Mouse (Mus musculus) heart, embryonic 15.5 days (tissue): ENCODE data around the gene Eif2b3. TPM values are rescaled to one million over a fixed set of nuclear protein-coding genes. Genes with fewer than 3 reads are reported as not detected.

Experiments
- ATAC-seq: fragments of 200-750 bp; cut with Nextera tagmentation; replicated peaks from 2 replicates; pipeline ENCODE4 v1.8.0; 2017; ENCODE audit warnings: low read depth, moderate TSS enrichment; ENCODE audit not compliant: insufficient number of reproducible peaks, insufficient read depth, low FRiP score
- H3K27ac ChIP-seq: fragments of 300-500 bp; sonication (generic); 2 replicates; pipeline ENCODE4 v1.5.1; 2015; ENCODE audit warnings: mild to moderate bottlenecking, inconsistent platforms
- H3K27me3 ChIP-seq: fragments of 300-500 bp; sonication (generic); 2 replicates; pipeline ENCODE4 v1.6.1; 2015; ENCODE audit warnings: inconsistent platforms
- H3K36me3 ChIP-seq: fragments of 300-500 bp; sonication (generic); 2 replicates; pipeline ENCODE4 v1.6.1; 2015; ENCODE audit warnings: mild to moderate bottlenecking, inconsistent platforms
- H3K4me1 ChIP-seq: fragments of 300-500 bp; sonication (generic); replicated peaks from 2 replicates; pipeline ENCODE4 v1.6.1; 2015; ENCODE audit warnings: inconsistent platforms
- H3K4me2 ChIP-seq: fragments of 300-500 bp; sonication (generic); 2 replicates; pipeline ENCODE4 v1.6.1; 2015; ENCODE audit warnings: inconsistent platforms, mild to moderate bottlenecking, moderate library complexity
- H3K4me3 ChIP-seq: fragments of 300-500 bp; sonication (generic); 2 replicates; pipeline ENCODE4 v1.5.1; 2015; ENCODE audit warnings: mild to moderate bottlenecking, inconsistent platforms
- H3K9ac ChIP-seq: fragments of 300-500 bp; sonication (generic); 2 replicates; pipeline ENCODE4 v1.6.1; 2015; ENCODE audit warnings: mild to moderate bottlenecking, inconsistent platforms
- H3K9me3 ChIP-seq: fragments of 300-500 bp; sonication (generic); replicated peaks from 2 replicates; pipeline ENCODE4 v1.6.1; 2016; ENCODE audit warnings: inconsistent platforms
- WGBS: fragments of 180-500 bp; shearing (Covaris S2); methylation state at CpG from one replicate; pipeline ENCODE4 v1.1.7; 2015; ENCODE audit warnings: mixed read lengths; 5-methylcytosine and 5-hydroxymethylcytosine counted together
- polyA plus RNA-seq: library from polyadenylated mRNA; unstranded; fragments of >200 nt; fragmentation: Nextera tagmentation; extraction: Ambion mirVana; gene quantifications from 2 replicates; pipeline ENCODE4 v1.2.1, GENCODE M21; 2015

Gene Eif2b3
- polyA plus RNA-seq, 1 experiment from 2014 or later = 19.8 TPM

DNA sequence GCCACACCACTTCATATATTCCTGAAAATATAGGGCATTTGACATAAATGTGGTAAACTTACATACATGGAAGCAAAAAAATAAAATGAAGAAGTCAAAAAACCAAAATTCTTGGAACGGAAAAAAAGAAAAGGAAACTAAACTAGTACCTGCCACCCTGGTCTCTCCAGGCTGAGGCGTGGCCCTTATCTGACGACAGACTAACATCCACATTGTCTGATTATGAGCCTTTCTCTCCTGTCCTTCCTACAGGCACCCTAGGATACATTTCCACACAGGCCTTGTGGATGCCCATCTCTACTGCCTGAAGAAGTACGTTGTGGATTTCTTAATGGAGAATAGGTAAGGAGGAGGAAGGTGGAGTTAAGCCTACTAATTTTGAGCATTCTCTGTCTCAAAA lies 39.3 kb downstream of the Eif2b3 start:
- Histone ChIP-seq H3K4me1 (no peaks in the 10 kb centered on the region), H3K9me3 (no peaks in the 10 kb centered on the region), H3K27ac (no peak overlapping the region), H3K36me3 (no peaks in the 10 kb centered on the region), H3K4me3 (no peak overlapping the region), H3K9ac (no peak overlapping the region), H3K27me3 (no peaks in the 10 kb centered on the region), H3K4me2 (no peak overlapping the region)
- ATAC-seq = no peak
- 83% methylated on average over 4 of the region's 4 CpGs for WGBS

DNA sequence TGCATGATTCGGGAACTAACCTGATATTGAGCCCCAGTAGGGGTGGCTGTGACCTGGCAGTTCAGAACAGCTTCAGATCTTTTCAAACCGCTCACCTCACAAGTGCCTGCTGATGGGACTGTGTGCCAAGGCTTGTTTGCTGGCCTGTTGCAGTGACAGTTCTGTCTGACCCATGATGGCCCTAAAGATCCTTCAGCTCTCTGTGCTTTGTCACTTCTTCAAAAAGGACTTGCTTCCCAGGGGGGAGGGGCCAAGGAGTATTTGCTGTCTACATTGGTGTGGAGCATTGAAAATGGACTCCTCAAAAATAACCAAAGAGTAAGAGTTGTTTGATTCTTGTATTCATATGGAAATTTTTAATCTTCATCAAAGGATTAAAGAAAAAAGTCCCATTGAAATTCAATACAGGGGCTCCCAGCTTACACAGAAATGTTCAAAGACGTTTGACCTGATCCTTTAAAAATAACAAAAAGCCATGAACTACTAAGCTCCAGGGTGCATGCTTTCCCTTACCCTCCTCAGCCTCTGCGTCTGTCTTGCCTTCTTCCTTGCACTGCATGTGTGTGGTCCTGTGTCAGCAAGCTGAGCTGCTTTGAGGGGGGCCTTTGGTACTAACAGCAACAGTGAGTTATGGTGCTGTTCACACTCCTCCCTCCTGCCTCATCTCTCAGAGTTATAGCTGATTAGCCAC lies 43.6 kb downstream of the Eif2b3 start:
- no peak for ATAC-seq
- Histone ChIP-seq H3K9me3 (no peaks in the 10 kb centered on the region), H3K36me3 (peaks cover 15% of the 10 kb centered on the region), H3K4me2 (no peak overlapping the region), H3K9ac (no peak overlapping the region), H3K4me3 (no peak overlapping the region), H3K27me3 (no peaks in the 10 kb centered on the region), H3K27ac (no peak overlapping the region), H3K4me1 (no peaks in the 10 kb centered on the region)
- WGBS = 81% methylated on average over 4 of the region's 4 CpGs

DNA sequence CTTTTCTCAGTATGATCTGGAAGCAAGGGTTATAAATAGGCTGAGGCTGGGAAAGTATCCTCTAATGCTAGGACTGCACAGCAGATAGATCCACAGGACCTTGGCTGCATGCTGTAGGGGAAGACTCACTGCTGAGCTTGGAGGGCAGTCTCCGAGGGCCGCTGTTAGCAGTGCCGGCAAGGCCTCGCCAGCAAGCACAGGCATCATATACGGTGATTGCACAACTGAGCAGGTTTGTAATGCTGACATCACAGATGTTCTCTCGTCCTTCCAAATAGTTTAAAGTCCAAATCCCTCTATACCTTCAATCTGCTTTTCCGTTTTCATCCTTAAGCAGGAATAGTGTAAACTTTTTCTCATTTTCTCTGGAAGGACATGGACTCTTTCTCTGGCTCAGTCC lies 48.8 kb downstream of the Eif2b3 start:
- Histone ChIP-seq H3K27ac (no peak overlapping the region), H3K4me2 (no peak overlapping the region), H3K9ac (no peak overlapping the region), H3K4me3 (no peak overlapping the region), H3K4me1 (no peaks in the 10 kb centered on the region; the same call in 1 of the 2 replicates), H3K27me3 (no peaks in the 10 kb centered on the region), H3K36me3 (peaks cover 22% of the 10 kb centered on the region), H3K9me3 (no peaks in the 10 kb centered on the region)
- ATAC-seq = no peak
- WGBS = 91% methylated on average over 7 of the region's 7 CpGs

DNA sequence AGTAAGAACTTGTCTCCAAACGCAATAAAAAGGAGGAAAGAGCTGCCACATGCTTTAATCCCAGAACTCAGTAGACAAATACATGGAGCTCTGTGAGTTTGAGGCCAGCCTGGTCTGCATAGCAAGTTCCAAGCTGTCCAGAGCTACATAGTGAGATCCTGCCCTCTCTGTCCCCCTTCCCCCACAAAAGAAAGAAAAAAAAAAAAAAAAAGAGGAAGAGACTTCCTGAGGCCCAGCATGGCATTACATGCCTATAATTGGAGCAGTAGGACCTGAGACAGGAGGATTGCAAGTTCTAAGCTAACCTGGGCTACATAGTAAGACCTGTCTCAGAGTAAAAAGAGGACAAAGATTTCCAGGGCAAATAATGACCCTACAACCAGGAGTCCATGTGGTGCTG lies 50.4 kb downstream of the Eif2b3 start:
- Histone ChIP-seq H3K27me3 (no peaks in the 10 kb centered on the region), H3K9ac (no peak overlapping the region), H3K4me3 (no peak overlapping the region), H3K4me1 (no peaks in the 10 kb centered on the region; the same call in 1 of the 2 replicates), H3K9me3 (no peaks in the 10 kb centered on the region), H3K36me3 (peaks cover 22% of the 10 kb centered on the region), H3K27ac (no peak overlapping the region), H3K4me2 (no peak overlapping the region)
- no peak for ATAC-seq
- 86% methylated on average over 1 of the region's 1 CpGs for WGBS

DNA sequence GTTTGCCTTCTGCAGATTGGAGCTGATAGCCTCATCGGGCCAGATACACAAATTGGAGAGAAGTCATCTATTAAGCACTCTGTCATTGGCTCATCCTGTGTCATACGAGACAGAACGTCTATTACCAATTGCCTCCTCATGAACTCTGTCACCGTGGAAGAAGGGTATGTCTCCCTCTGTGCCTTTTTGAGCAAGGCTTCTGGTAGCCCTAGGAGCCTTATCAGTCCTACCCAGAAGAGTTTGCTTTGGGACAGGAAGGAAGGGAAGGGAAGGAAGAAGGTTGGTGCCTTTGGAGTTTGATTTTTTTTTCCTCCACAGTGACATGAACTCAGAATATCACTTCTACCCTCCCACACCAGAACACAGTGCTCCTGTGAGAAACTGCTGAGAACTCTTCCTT lies 51.4 kb downstream of the Eif2b3 start:
- Histone ChIP-seq H3K27ac (no peak overlapping the region), H3K9me3 (no peaks in the 10 kb centered on the region), H3K4me1 (no peaks in the 10 kb centered on the region; the same call in 1 of the 2 replicates), H3K27me3 (no peaks in the 10 kb centered on the region), H3K36me3 (peaks cover 18% of the 10 kb centered on the region), H3K9ac (no peak overlapping the region), H3K4me2 (no peak overlapping the region), H3K4me3 (no peak overlapping the region)
- 68% methylated on average over 4 of the region's 4 CpGs for whole genome bisulfite sequencing
- no peak for ATAC-seq

DNA sequence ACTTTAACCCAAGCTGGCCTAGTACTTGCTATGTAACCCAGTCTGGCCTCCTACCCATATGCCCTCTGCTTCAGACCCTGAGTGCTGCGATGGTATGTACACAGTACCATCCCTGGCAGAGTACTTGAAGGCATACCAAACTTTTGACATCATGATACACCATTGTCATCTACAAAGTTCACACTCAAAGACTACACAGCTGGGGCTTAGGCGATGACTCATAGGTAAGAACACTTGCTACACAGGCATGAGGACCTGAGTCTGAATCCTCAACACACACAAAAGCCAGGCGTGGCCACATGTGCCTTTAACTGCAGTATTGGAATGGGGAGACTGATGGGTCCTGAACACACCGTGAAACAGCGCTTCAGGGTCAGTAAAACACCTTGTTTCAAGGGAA lies 52.0 kb downstream of the Eif2b3 start:
- Histone ChIP-seq H3K9me3 (no peaks in the 10 kb centered on the region), H3K36me3 (peaks cover 16% of the 10 kb centered on the region), H3K4me1 (no peaks in the 10 kb centered on the region; the same call in 1 of the 2 replicates), H3K4me3 (no peak overlapping the region), H3K9ac (no peak overlapping the region), H3K27me3 (no peaks in the 10 kb centered on the region), H3K27ac (no peak overlapping the region), H3K4me2 (no peak overlapping the region)
- 84% methylated on average over 5 of the region's 5 CpGs for WGBS
- no peak for ATAC-seq

DNA sequence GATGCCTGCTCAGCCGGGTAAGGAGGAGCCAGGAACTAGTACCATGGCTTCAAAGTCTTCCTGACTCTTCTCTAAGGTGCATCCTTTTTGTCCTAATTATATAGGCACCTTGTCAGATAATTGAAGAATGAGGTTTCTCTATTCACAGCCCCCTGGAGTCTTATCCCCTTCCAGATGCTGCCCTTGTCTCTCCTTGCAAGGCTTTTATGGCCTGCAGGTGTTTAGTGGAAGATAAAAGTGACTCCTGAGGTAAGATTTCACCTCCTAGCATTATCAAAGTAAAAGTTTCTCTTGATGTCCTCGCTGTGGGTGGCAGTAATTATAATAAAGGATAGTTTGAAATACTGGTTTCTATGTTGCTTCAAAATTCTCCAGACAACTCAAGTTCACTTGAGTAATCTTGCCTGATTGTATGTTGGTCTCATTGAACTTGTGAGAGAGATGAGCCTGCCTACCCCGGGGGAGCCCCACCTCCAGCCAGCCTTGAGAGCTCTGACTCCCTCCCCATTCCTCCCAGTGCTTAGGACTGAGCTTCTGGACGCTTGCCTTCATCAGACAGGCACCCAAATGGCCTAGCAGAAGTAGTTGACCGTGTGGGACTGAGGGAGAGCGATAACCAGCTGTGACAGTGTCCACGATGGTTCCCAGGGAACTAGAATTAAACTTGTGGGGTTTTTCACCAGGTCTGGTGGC lies 68.9 kb downstream of the Eif2b3 start:
- Histone ChIP-seq H3K9ac (no peak overlapping the region), H3K36me3 (peaks cover 10% of the 10 kb centered on the region), H3K9me3 (no peaks in the 10 kb centered on the region), H3K4me2 (no peak overlapping the region), H3K27me3 (no peaks in the 10 kb centered on the region), H3K27ac (no peak overlapping the region), H3K4me3 (no peak overlapping the region), H3K4me1 (no peaks in the 10 kb centered on the region)
- ATAC-seq = no peak
- WGBS = 76% methylated on average over 7 of the region's 7 CpGs

DNA sequence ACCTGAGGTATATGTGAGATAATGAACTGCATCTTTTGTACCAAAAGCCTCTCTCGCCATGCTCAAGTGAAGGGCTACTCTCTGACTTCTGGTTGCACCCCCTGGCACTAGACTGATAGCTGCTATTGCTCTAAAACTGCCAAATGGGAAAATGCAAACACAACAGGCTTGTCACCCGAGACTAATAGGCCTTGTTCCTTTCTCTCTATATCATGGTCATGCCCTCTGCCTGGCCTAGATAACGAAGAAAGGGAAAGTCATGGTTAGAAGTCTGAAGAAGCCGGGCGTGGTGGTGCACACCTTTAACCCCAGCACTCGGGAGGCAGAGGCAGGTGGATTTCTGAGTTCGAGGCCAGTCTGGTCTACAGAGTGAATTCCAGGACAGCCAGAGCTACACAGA lies 71.4 kb downstream of the Eif2b3 start:
- no peak overlapping the region for H3K4me2 ChIP-seq
- no peaks in the 10 kb centered on the region for H3K9me3 ChIP-seq
- no peak for ATAC-seq
- H3K27ac ChIP-seq = no peak overlapping the region
- H3K4me3 ChIP-seq = no peak overlapping the region
- H3K36me3 ChIP-seq = peaks cover 10% of the 10 kb centered on the region
- H3K9ac ChIP-seq = no peak overlapping the region
- peaks cover under 1% of the 10 kb centered on the region for H3K4me1 ChIP-seq
- 0 out of 2 replicates have a peak, but pooled peaks cover 2% of the 10 kb centered on the region for H3K27me3 ChIP-seq
- WGBS = 80% methylated on average over 7 of the region's 7 CpGs

DNA sequence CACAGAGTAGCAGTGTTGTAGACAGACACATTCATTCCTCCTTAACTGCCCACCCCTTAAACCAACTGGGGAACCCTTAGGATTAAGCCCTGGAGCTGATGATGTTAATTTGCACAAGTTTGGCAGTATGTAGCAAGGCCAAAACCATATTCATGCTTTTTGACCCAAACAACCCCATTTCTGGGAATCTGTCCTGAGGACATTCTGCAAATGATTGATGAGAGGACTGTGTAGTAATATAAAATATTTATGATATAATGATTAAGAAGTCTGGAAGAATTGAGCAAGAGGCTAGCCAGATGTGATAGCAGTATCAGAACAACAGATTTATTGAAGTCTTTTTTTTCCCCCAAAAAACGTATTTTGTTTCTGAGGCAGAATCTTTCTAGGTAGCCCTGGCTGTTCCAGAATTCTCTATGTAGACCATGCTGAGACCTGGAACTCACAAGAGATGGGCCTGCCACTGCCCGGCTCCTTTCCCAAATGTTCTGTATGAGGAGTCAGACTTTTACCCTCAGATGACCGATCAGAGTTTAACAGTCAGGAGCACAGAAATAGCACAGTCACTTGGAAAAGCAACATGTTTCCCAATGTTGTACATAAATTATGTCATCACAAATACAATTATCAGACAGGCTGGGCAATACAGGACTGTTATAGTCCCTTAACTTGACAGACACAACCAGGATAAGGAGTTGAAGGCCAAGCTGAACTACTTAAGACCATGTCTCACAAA lies 75.6 kb downstream of the Eif2b3 start:
- Histone ChIP-seq H3K36me3 (no peaks in the 10 kb centered on the region), H3K4me1 (peaks cover 18% of the 10 kb centered on the region), H3K4me2 (no peak overlapping the region), H3K27me3 (0 out of 2 replicates have a peak, but pooled peaks cover 5% of the 10 kb centered on the region), H3K4me3 (no peak overlapping the region), H3K9ac (no peak overlapping the region), H3K27ac (no peak overlapping the region), H3K9me3 (no peaks in the 10 kb centered on the region)
- ATAC-seq = no peak
- WGBS = 73% methylated on average over 3 of the region's 3 CpGs

DNA sequence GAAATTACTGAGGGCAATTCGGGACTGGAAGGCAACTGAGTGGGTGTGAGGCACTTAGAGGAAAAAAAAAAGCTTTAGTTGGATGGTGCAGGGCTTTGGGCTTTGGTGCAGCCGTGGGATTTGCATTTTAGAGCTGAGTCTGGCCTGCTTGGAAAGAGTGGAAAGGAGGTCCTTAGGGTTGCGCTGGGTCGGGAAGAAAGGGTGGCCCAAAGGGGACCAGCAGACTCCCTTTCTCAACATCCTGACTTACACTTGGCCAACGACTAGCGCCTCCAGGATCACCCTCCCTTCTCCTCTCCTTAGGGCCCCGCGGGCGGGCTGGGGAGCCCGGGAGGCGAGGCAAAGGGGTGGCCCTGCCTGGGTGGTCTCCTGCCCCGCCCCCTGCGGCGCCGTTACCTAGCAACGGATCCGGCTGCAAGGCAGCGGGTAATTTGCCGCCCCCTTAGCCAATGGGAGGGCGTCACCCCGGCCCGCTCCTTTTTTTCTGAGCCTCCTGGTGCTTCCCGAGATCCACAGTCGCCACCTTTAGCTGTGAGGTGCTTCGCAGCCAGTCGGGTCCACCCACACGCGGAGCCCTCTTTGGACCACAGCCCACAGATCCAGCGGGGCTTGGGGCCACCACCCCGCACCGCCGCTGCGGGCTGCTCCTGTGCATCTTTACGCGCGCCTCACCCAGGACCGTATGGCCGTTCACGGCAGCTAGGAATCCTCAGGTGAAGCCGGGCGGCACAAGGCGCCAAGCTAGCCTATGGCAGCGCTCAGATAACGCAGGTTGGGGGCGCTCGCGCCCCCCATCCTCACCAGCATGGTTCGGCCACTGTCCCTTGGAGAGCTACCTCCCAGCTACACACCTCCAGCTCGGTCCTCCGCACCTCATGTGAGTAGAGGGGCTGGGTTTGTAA lies 76.6 kb downstream of the Eif2b3 start, which contains the start of gene Ptch2:
Gene Ptch2 (plus strand): TSS at position 525 of the 902 bp plus-strand sequence.
- peak; percentile 71; the same call in 1 of the 2 replicates for ATAC-seq
- no peaks in the 10 kb centered on the region for H3K36me3 ChIP-seq
- H3K27ac ChIP-seq = peak within 1 kb of the TSS; percentile 67
- no peaks in the 10 kb centered on the region for H3K9me3 ChIP-seq
- peak within 1 kb of the TSS; percentile 54 for H3K9ac ChIP-seq
- WGBS = 1% methylated on average over 49 of the region's 50 CpGs
- H3K4me2 ChIP-seq = peak within 1 kb of the TSS; percentile 94
- peak within 1 kb of the TSS; percentile 60 for H3K4me3 ChIP-seq
- 0 out of 2 replicates have a peak, but pooled peaks cover 5% of the 10 kb centered on the region for H3K27me3 ChIP-seq
- peaks cover 18% of the 10 kb centered on the region for H3K4me1 ChIP-seq
